Comparison of ENCODE assay signal across 16 mouse cellular contexts in genomic region chr2:112491629-112492028, GRCm38 (mm10). TPM values are rescaled to one million over a fixed set of nuclear protein-coding genes. Genes with fewer than 3 reads are reported as not detected.
DNase-seq lines count a peak whose midpoint lies in the region; ATAC-seq lines count a peak whose summit lies in the region.
"Had no signal": no experiment of that assay in that cellular context is flagged by ENCODE, and none has a peak within 500 bp of the region (broad histone marks: within the 10 kb centered on the region; RNA-seq: fewer than 3 reads in every experiment).

No protein-coding gene starts in this region.

- DNase-seq in embryonic facial prominence, embryonic 14.5 days (ENCODE audit: low spot score): peak; percentile 49
- DNase-seq in embryonic facial prominence, embryonic 10.5 days (ENCODE audit: low spot score): no peak
- no peak for DNase-seq in limb, embryonic 10.5 days (ENCODE audit: low spot score)
- DNase-seq in A20 (ENCODE audit: low read depth, low spot score): peak; percentile 40
- no peak for DNase-seq in right cerebral cortex, postnatal 14 days
- DNase-seq in right cerebral cortex, postnatal 25 days: no peak
- DNase-seq: cerebellum, adult 8-10 months; gastrocnemius, postnatal 10 days; kidney, postnatal 10 days had no signal

- no peak overlapping the region for H3K4me3 ChIP-seq in embryonic facial prominence, embryonic 14.5 days (ENCODE audit: low read depth, low read length)
- H3K4me3 ChIP-seq in embryonic facial prominence, embryonic 10.5 days: no peak overlapping the region
- H3K4me3 ChIP-seq in limb, embryonic 12.5 days (replicated peaks): no peak overlapping the region
- H3K4me3 ChIP-seq in limb, embryonic 10.5 days: no peak overlapping the region
- H3K4me3 ChIP-seq in liver, embryonic 15.5 days (replicated peaks): no peak overlapping the region

- no peak overlapping the region for H3K27ac ChIP-seq in embryonic facial prominence, embryonic 14.5 days (replicated peaks; ENCODE audit: low read depth, low read length)
- H3K27ac ChIP-seq in embryonic facial prominence, embryonic 10.5 days (replicated peaks): no peak overlapping the region
- H3K27ac ChIP-seq in limb, embryonic 12.5 days: no peak overlapping the region
- no peak overlapping the region for H3K27ac ChIP-seq in limb, embryonic 10.5 days
- H3K27ac ChIP-seq in liver, embryonic 15.5 days (replicated peaks): no peak overlapping the region

- H3K9ac ChIP-seq in embryonic facial prominence, embryonic 14.5 days (ENCODE audit: low read depth, low read length): no peak overlapping the region
- H3K9ac ChIP-seq in limb, embryonic 12.5 days (replicated peaks): no peak overlapping the region
- no peak overlapping the region; the same call in 1 of the 2 replicates for H3K9ac ChIP-seq in liver, embryonic 15.5 days

- H3K4me2 ChIP-seq in embryonic facial prominence, embryonic 14.5 days (ENCODE audit: low read depth, low read length): no peak overlapping the region
- peak overlapping the region; percentile 66; the same call in 1 of the 2 replicates for H3K4me2 ChIP-seq in limb, embryonic 12.5 days
- peak overlapping the region; percentile 96 for H3K4me2 ChIP-seq in liver, embryonic 15.5 days

- no peaks in the 10 kb centered on the region for H3K9me3 ChIP-seq in embryonic facial prominence, embryonic 14.5 days (ENCODE audit: control insufficient read depth, low read length)
- H3K9me3 ChIP-seq in embryonic facial prominence, embryonic 10.5 days: no peaks in the 10 kb centered on the region
- H3K9me3 ChIP-seq in limb, embryonic 12.5 days: no peaks in the 10 kb centered on the region
- H3K9me3 ChIP-seq in limb, embryonic 10.5 days (replicated peaks): no peaks in the 10 kb centered on the region
- no peaks in the 10 kb centered on the region for H3K9me3 ChIP-seq in liver, embryonic 15.5 days (replicated peaks)
- H3K9me3 ChIP-seq: embryonic facial prominence, embryonic 12.5 days; G1E; hindbrain, embryonic 15.5 days; megakaryocyte, embryonic 14.5 days had no signal

- ATAC-seq in embryonic facial prominence, embryonic 14.5 days (ENCODE audit: low read depth): no peak
- ATAC-seq in limb, embryonic 12.5 days (ENCODE audit: insufficient number of reproducible peaks, insufficient read depth, low FRiP score, low TSS enrichment, low read depth): no peak
- no peak for ATAC-seq in liver, embryonic 15.5 days (ENCODE audit: insufficient read depth)

- H3K27me3 ChIP-seq in embryonic facial prominence, embryonic 14.5 days (replicated peaks; ENCODE audit: control insufficient read depth, insufficient read depth, low read length): no peaks in the 10 kb centered on the region
- no peaks in the 10 kb centered on the region for H3K27me3 ChIP-seq in embryonic facial prominence, embryonic 10.5 days (replicated peaks; ENCODE audit: low read depth, poor library complexity, severe bottlenecking)
- no peaks in the 10 kb centered on the region for H3K27me3 ChIP-seq in limb, embryonic 12.5 days
- H3K27me3 ChIP-seq in limb, embryonic 10.5 days (ENCODE audit: low read depth, poor library complexity, severe bottlenecking): no peaks in the 10 kb centered on the region
- no peaks in the 10 kb centered on the region for H3K27me3 ChIP-seq in liver, embryonic 15.5 days
- H3K27me3 ChIP-seq: embryonic facial prominence, embryonic 12.5 days; hindbrain, embryonic 15.5 days had no signal

- 0 out of 2 replicates have a peak, but pooled peaks cover 3% of the 10 kb centered on the region for H3K4me1 ChIP-seq in embryonic facial prominence, embryonic 14.5 days (ENCODE audit: control insufficient read depth, insufficient read depth, low read length)
- H3K4me1 ChIP-seq in embryonic facial prominence, embryonic 10.5 days: peaks cover 24% of the 10 kb centered on the region
- peaks cover 9% of the 10 kb centered on the region; the same call in 1 of the 2 replicates for H3K4me1 ChIP-seq in limb, embryonic 12.5 days (replicated peaks)
- H3K4me1 ChIP-seq in limb, embryonic 10.5 days: peaks cover 12% of the 10 kb centered on the region
- peaks cover 28% of the 10 kb centered on the region for H3K4me1 ChIP-seq in liver, embryonic 15.5 days (replicated peaks)

- 71% methylated on average over 5 of the region's 5 CpGs for WGBS in embryonic facial prominence, embryonic 14.5 days
- WGBS in embryonic facial prominence, embryonic 10.5 days: 79% methylated on average over 5 of the region's 5 CpGs
- whole genome bisulfite sequencing in limb, embryonic 12.5 days: 79% methylated on average over 5 of the region's 5 CpGs
- 79% methylated on average over 5 of the region's 5 CpGs for WGBS in limb, embryonic 10.5 days
- WGBS in liver, embryonic 15.5 days (ENCODE audit: insufficient replicate concordance): 61% methylated on average over 5 of the region's 5 CpGs

- H3K36me3 ChIP-seq in embryonic facial prominence, embryonic 14.5 days (ENCODE audit: control insufficient read depth, insufficient read depth, low read length): no peaks in the 10 kb centered on the region
- no peaks in the 10 kb centered on the region for H3K36me3 ChIP-seq in embryonic facial prominence, embryonic 10.5 days (replicated peaks)
- H3K36me3 ChIP-seq in limb, embryonic 12.5 days: no peaks in the 10 kb centered on the region
- H3K36me3 ChIP-seq in limb, embryonic 10.5 days: no peaks in the 10 kb centered on the region
- H3K36me3 ChIP-seq in liver, embryonic 15.5 days (replicated peaks): no peaks in the 10 kb centered on the region
- H3K36me3 ChIP-seq: embryonic facial prominence, embryonic 12.5 days; G1E; hindbrain, embryonic 15.5 days had no signal

RNA-seq across cellular contexts. Expression of gene Aven, which starts 1.1 kb away (rescaled TPM):
- 6.1 and 7.4 TPM in 2 replicates for polyA plus RNA-seq in embryonic facial prominence, embryonic 14.5 days (2014; fragmentation: Nextera tagmentation; extraction: Ambion mirVana)
- 8.1 TPM in 2 replicates for polyA plus RNA-seq in embryonic facial prominence, embryonic 10.5 days (2016; fragmentation: Nextera tagmentation; extraction: Ambion mirVana)
- polyA plus RNA-seq in limb, embryonic 12.5 days (2016; fragmentation: Nextera tagmentation; extraction: Ambion mirVana): 10.1 and 11.8 TPM in 2 replicates
- polyA plus RNA-seq in limb, embryonic 10.5 days (2016; fragmentation: Nextera tagmentation; extraction: Ambion mirVana): 10.0 and 11.6 TPM in 2 replicates
- 5.0 and 5.7 TPM in 2 replicates for polyA plus RNA-seq in liver, embryonic 15.5 days (2015; fragmentation: Nextera tagmentation; extraction: Ambion mirVana)

RNA-seq across cellular contexts. Expression of gene Chrm5, which starts 11.1 kb away (rescaled TPM):
- 0.14 TPM in 1 of 2 replicates, not detected in the other for polyA plus RNA-seq in embryonic facial prominence, embryonic 14.5 days (2014; fragmentation: Nextera tagmentation; extraction: Ambion mirVana)
- not detected in 2 replicates for polyA plus RNA-seq in embryonic facial prominence, embryonic 10.5 days (2016; fragmentation: Nextera tagmentation; extraction: Ambion mirVana)
- not detected in 2 replicates for polyA plus RNA-seq in limb, embryonic 12.5 days (2016; fragmentation: Nextera tagmentation; extraction: Ambion mirVana)
- polyA plus RNA-seq in limb, embryonic 10.5 days (2016; fragmentation: Nextera tagmentation; extraction: Ambion mirVana): not detected in 2 replicates
- polyA plus RNA-seq in liver, embryonic 15.5 days (2015; fragmentation: Nextera tagmentation; extraction: Ambion mirVana): not detected in 2 replicates
- polyA plus RNA-seq: embryonic facial prominence, embryonic 12.5 days; G1E; heart, embryonic 11.5 days had no signal

RNA-seq across cellular contexts. Expression of gene Emc7, which starts 36.8 kb away (rescaled TPM):
- 20.5 and 21.9 TPM in 2 replicates for polyA plus RNA-seq in embryonic facial prominence, embryonic 14.5 days (2014; fragmentation: Nextera tagmentation; extraction: Ambion mirVana)
- polyA plus RNA-seq in embryonic facial prominence, embryonic 10.5 days (2016; fragmentation: Nextera tagmentation; extraction: Ambion mirVana): 10.0 and 10.8 TPM in 2 replicates
- polyA plus RNA-seq in limb, embryonic 12.5 days (2016; fragmentation: Nextera tagmentation; extraction: Ambion mirVana): 11.2 and 12.1 TPM in 2 replicates
- polyA plus RNA-seq in limb, embryonic 10.5 days (2016; fragmentation: Nextera tagmentation; extraction: Ambion mirVana): 10.2 and 10.9 TPM in 2 replicates
- polyA plus RNA-seq in liver, embryonic 15.5 days (2015; fragmentation: Nextera tagmentation; extraction: Ambion mirVana): 12.9 and 13.4 TPM in 2 replicates

Comparison
In these comparisons a context has a peak if more than half of its experiments do, and no peak if none do; other contexts are left out.
1. DNase-seq: peak in embryonic facial prominence, embryonic 14.5 days (single experiment) and A20 (single experiment); none in embryonic facial prominence, embryonic 10.5 days (single experiment), limb, embryonic 10.5 days (single experiment), right cerebral cortex, postnatal 14 days (single experiment) and right cerebral cortex, postnatal 25 days (single experiment).